ENCODE assay signal across 31 mouse cellular contexts in genomic region chr2:104175476-104176165, GRCm38 (mm10). TPM values are rescaled to one million over a fixed set of nuclear protein-coding genes. Genes with fewer than 3 reads are reported as not detected.
DNase-seq lines count a peak whose midpoint lies in the region; ATAC-seq and TF ChIP-seq lines count a peak whose summit lies in the region.
"Had no signal": no experiment of that assay in that cellular context is flagged by ENCODE, and none has a peak within 500 bp of the region (broad histone marks: within the 10 kb centered on the region; RNA-seq: fewer than 3 reads in every experiment).

No protein-coding gene starts in this region.

- WGBS in heart, embryonic 11.5 days (ENCODE audit: insufficient replicate concordance), result 88% methylated on average over 9 of the region's 9 CpGs
- WGBS in cerebellum, adult 2 months, result 25% methylated on average over 9 of the region's 9 CpGs
- 89% methylated on average over 9 of the region's 9 CpGs for WGBS in embryonic facial prominence, embryonic 15.5 days

- H3K4me3 ChIP-seq in heart, embryonic 11.5 days (ENCODE audit: low read depth, low read length), result no peak overlapping the region
- no peak overlapping the region for H3K4me3 ChIP-seq in left cerebral cortex, adult 2 months
- no peak overlapping the region for H3K4me3 ChIP-seq in cerebellum, adult 2 months (replicated peaks; ENCODE audit: insufficient read depth, low read depth, low read length)
- no peak overlapping the region for H3K4me3 ChIP-seq in embryonic facial prominence, embryonic 15.5 days (replicated peaks)
- H3K4me3 ChIP-seq: embryonic facial prominence, embryonic 12.5 days; forebrain, embryonic 13.5 days; heart, embryonic 15.5 days; hindbrain, embryonic 10.5 days; kidney, embryonic 15.5 days; limb, embryonic 15.5 days; liver, embryonic 15.5 days; midbrain, embryonic 15.5 days; myocyte; neural tube, embryonic 13.5 days; stomach, embryonic 15.5 days had no signal

- H3K9ac ChIP-seq in heart, embryonic 11.5 days (ENCODE audit: low read depth, low read length), result no peak overlapping the region
- H3K9ac ChIP-seq in embryonic facial prominence, embryonic 15.5 days, result no peak overlapping the region
- H3K9ac ChIP-seq: embryonic facial prominence, embryonic 12.5 days; forebrain, embryonic 13.5 days; heart, embryonic 15.5 days; kidney, embryonic 15.5 days; limb, embryonic 15.5 days; liver, embryonic 15.5 days; midbrain, embryonic 15.5 days; neural tube, embryonic 13.5 days; stomach, embryonic 15.5 days had no signal

- H3K4me2 ChIP-seq in heart, embryonic 11.5 days, result no peak overlapping the region
- H3K4me2 ChIP-seq in embryonic facial prominence, embryonic 15.5 days (replicated peaks), result no peak overlapping the region
- H3K4me2 ChIP-seq: embryonic facial prominence, embryonic 12.5 days; kidney, embryonic 15.5 days; liver, embryonic 15.5 days; midbrain, embryonic 15.5 days; neural tube, embryonic 13.5 days; stomach, embryonic 15.5 days had no signal

- peaks cover 17% of the 10 kb centered on the region for H3K4me1 ChIP-seq in heart, embryonic 11.5 days (ENCODE audit: control insufficient read depth, insufficient read depth, low read length)
- H3K4me1 ChIP-seq in cerebellum, adult 2 months (ENCODE audit: control insufficient read depth, insufficient read depth, low read length), result peaks cover 30% of the 10 kb centered on the region
- H3K4me1 ChIP-seq in embryonic facial prominence, embryonic 15.5 days, result peaks cover 28% of the 10 kb centered on the region
- H3K4me1 ChIP-seq: liver, embryonic 15.5 days had no signal

- no peak for ATAC-seq in heart, embryonic 11.5 days (replicated peaks; ENCODE audit: insufficient number of reproducible peaks, low FRiP score, low TSS enrichment)
- no peak for ATAC-seq in embryonic facial prominence, embryonic 15.5 days (ENCODE audit: insufficient number of reproducible peaks, low FRiP score, low TSS enrichment, low read depth)
- ATAC-seq: midbrain, embryonic 15.5 days had no signal

- H3K9me3 ChIP-seq in heart, embryonic 11.5 days (replicated peaks; ENCODE audit: control insufficient read depth, low read length), result no peaks in the 10 kb centered on the region
- H3K9me3 ChIP-seq in embryonic facial prominence, embryonic 15.5 days (replicated peaks), result no peaks in the 10 kb centered on the region
- H3K9me3 ChIP-seq: embryonic facial prominence, embryonic 12.5 days; forebrain, embryonic 13.5 days; heart, embryonic 15.5 days; hindbrain, embryonic 10.5 days; kidney, embryonic 15.5 days; limb, embryonic 15.5 days; liver, embryonic 15.5 days; midbrain, embryonic 15.5 days; neural tube, embryonic 13.5 days; stomach, embryonic 15.5 days had no signal

- H3K36me3 ChIP-seq in heart, embryonic 11.5 days (ENCODE audit: control insufficient read depth, insufficient read depth, low read length), result no peaks in the 10 kb centered on the region
- H3K36me3 ChIP-seq in embryonic facial prominence, embryonic 15.5 days, result no peaks in the 10 kb centered on the region
- H3K36me3 ChIP-seq: embryonic facial prominence, embryonic 12.5 days; heart, embryonic 15.5 days; hindbrain, embryonic 10.5 days; kidney, embryonic 15.5 days; limb, embryonic 15.5 days; liver, embryonic 15.5 days; midbrain, embryonic 15.5 days; stomach, embryonic 15.5 days had no signal

- DNase-seq in heart, adult 11 months, result peak; percentile 64
- DNase-seq in left cerebral cortex, adult 2 months (ENCODE audit: extremely low spot score in 1 of 2, low spot score in 2 of 2), result no peak
- DNase-seq in left cerebral cortex, postnatal 25 days (ENCODE audit: low spot score in 2 of 2), result no peak
- DNase-seq in cerebellum, adult 2 months, result peak; percentile 62 to 70
- DNase-seq in retina, embryonic 14.5 days (ENCODE audit: low spot score), result no peak
- DNase-seq: adrenal gland, adult 2 months; B cell, adult 2 months; kidney, adult 11 months; kidney, postnatal 36 days; layer of hippocampus, adult 9-11 months; lung, postnatal 4 days; thymus, postnatal 36 days had no signal

- no peak for TF ChIP-seq POLR2A in cerebellum, adult 2 months (IDR thresholded peaks at IDR 0.05; ENCODE audit: borderline replicate concordance, insufficient read depth, low read length)

- intact Hi-C loops in left cerebral cortex, adult 2 months (cut with DNase I), result loop anchor here (5.0 kb wide), 1 partner anchor 157 kb away; no protein-coding TSS in a partner anchor
- intact Hi-C loops in left cerebral cortex, postnatal 25 days (cut with DNase I), result loop anchor here (10.0 kb wide), 1 partner anchor 149 kb away; no protein-coding TSS in a partner anchor

- H3K27me3 ChIP-seq in heart, embryonic 11.5 days (ENCODE audit: control insufficient read depth, insufficient read depth, low read length), result no peaks in the 10 kb centered on the region
- no peaks in the 10 kb centered on the region for H3K27me3 ChIP-seq in cerebellum, adult 2 months (ENCODE audit: control insufficient read depth, insufficient read depth, low read length)
- no peaks in the 10 kb centered on the region for H3K27me3 ChIP-seq in embryonic facial prominence, embryonic 15.5 days
- H3K27me3 ChIP-seq: embryonic facial prominence, embryonic 12.5 days; forebrain, embryonic 13.5 days; heart, embryonic 15.5 days; kidney, embryonic 15.5 days; limb, embryonic 15.5 days; midbrain, embryonic 15.5 days; neural tube, embryonic 13.5 days; stomach, embryonic 15.5 days had no signal

- H3K27ac ChIP-seq in heart, embryonic 11.5 days (ENCODE audit: low read depth, low read length), result no peak overlapping the region
- peak overlapping the region; percentile 7; the same call in 1 of the 2 replicates for H3K27ac ChIP-seq in left cerebral cortex, adult 2 months
- H3K27ac ChIP-seq in cerebellum, adult 2 months (ENCODE audit: insufficient read depth, low read length), result peak overlapping the region; percentile 8; the same call in 1 of the 2 replicates
- H3K27ac ChIP-seq in embryonic facial prominence, embryonic 15.5 days (replicated peaks), result peak overlapping the region; percentile 80; the same call in 1 of the 2 replicates
- H3K27ac ChIP-seq: hindbrain, embryonic 10.5 days; liver, embryonic 15.5 days; midbrain, embryonic 15.5 days had no signal

- TF ChIP-seq CTCF in left cerebral cortex, adult 2 months (IDR thresholded peaks at IDR 0.05), result no peak
- no peak for TF ChIP-seq CTCF in cerebellum, adult 2 months (IDR thresholded peaks at IDR 0.05; ENCODE audit: borderline replicate concordance, insufficient read depth, low read depth, low read length)

RNA-seq across cellular contexts. Expression of gene A930018P22Rik, which starts 53.1 kb away (rescaled TPM):
- 0.46 and 0.53 TPM in 2 replicates for polyA plus RNA-seq in heart, embryonic 11.5 days (2014; fragmentation: Nextera tagmentation; extraction: Ambion mirVana)
- total RNA-seq in left cerebral cortex, adult 2 months (2021), result under 1 TPM in 1 of 2 experiments, not detected in 1; 0.59 TPM
- total RNA-seq in left cerebral cortex, postnatal 25 days (2021), result not detected
- 0.18 TPM in 1 of 2 replicates, not detected in the other for polyA plus RNA-seq in cerebellum, adult 2 months (2012; rRNA removed)
- 0.21 TPM in 1 of 2 replicates, not detected in the other for polyA plus RNA-seq in embryonic facial prominence, embryonic 15.5 days (2015; fragmentation: Nextera tagmentation; extraction: Ambion mirVana)
- total RNA-seq: granulocyte monocyte progenitor cell, adult 5-6 weeks; left cerebral cortex, adult 18-20 months; left cerebral cortex, postnatal 4 days; MEL had no signal
- polyA plus RNA-seq: embryonic facial prominence, embryonic 12.5 days; forebrain, embryonic 13.5 days; limb, embryonic 15.5 days; lung, embryonic 16.5 days; midbrain, embryonic 15.5 days; spleen, adult 2 months had no signal

Comparison
In these comparisons a context has a peak if more than half of its experiments do, and no peak if none do; other contexts are left out.
1. DNase-seq: peak in heart, adult 11 months (single experiment) and cerebellum, adult 2 months (2 of 2); none in left cerebral cortex, adult 2 months (0 of 2), left cerebral cortex, postnatal 25 days (0 of 2) and retina, embryonic 14.5 days (single experiment).